Mouse (Mus musculus): ENCODE measurements at regions not wholly inside any gene's neighbourhood (a gene's known extent, or its start where the extent isn't known, plus 50 kb on each side); places are given as distances from the start of the nearest gene placed in this dataset.

DNA sequence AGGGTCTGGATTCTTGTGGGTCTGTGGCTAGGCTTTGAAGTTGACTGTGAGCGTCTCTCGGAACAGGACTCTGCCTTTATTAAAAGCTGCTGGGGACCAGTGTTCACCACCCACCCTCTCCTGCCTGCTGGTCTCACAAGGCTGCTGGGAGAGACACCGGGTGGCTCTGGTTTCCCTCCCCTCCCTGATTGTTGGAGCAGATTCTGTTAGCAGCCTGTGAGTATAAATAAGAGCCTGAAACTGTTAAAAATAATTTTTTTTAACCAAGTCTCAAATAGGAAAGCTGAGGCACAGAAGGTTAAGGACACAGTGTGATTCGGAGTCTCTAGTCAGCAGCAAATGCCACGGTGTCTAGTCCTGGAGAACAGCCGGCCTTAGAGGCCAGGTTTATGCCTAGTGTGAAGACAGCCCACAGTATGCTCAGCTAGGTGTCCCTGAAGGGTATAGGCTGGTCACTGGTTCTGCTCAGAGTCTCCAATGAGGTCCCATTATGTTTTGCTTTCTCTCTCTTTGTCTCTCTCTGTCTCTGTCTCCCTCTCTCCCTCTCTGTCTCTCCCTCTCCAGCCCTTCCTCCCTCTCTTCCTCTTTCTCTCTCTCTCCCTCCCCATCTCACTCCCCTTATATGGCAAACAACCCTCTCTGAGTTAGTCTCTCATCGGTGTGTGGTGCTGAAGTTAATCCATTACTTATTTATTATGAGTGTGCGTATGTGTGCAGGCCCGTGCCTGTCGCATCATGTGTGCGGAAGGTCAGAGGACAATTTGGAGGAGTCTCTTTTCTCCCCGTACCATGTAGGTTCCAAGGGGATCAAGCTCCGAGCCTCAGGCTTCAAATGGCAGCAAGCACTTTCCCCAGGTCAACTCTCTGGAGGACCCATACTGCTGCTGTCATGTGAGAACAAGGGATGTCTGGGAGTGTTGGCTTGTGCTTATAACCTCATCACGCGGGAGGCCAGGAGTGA, 59.1 kb upstream of the Wnt7b start:
- TF ChIP-seq CTCF (IDR thresholded peaks at IDR 0.05; ENCODE audit: low read depth) (no peak), EP300 (IDR thresholded peaks at IDR 0.05; ENCODE audit: low read depth) (no peak)

Measured in liver, embryonic 14.5 days (tissue).